Mouse (Mus musculus): ENCODE measurements around the gene Mlana. TPM values are rescaled to one million over a fixed set of nuclear protein-coding genes. Genes with fewer than 3 reads are reported as not detected.

Gene Mlana
- total RNA-seq (2023): not detected

DNA sequence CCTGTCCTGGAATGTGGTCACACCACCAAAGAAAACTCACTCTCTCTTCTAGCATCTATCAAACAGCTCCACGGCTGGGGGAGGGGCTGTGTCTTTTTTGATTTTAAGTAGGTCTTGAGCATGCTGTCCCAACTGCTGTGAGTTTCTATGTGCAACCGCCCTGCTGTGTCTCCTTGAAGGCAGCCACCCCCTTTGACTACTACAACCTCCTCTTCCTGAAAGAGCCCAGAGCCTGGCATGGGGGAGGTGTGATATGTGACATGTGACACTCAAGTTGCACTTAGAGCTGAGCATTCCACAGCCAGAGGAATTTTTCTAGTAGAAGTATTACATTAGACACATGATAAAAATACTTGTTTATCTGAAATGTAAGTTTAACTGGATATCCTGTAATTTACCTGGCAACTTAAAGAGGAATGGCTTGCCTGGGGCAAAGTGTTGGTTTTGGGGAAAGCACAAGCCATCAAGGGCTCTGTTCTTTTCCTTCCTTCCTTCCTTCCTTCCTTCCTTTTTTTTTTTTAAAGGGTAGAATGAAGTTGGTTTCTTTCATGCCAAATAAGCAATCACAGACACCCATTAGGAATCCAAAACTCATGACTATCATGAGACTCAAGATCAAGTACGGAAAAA lies at the start of gene Mlana:
Gene Mlana (plus strand): TSS at position 580 of the 630 bp plus-strand sequence.

Other genes starting within 250 kb of the Mlana start
- 10 to 100 TPM; 18.0 to 19.6 TPM for gene Ric1, start 175.5 kb upstream of the Mlana start, total RNA-seq (2023)
- gene Ermp1, start 49.4 kb upstream of the Mlana start, total RNA-seq (2023): 10 to 100 TPM; 35.9 to 38.7 TPM
- gene 9930021J03Rik, start 108.2 kb downstream of the Mlana start, total RNA-seq (2023): 10 to 100 TPM; 22.3 to 23.6 TPM
- 10 to 100 TPM in 1 of 2 experiments, 1 to 10 TPM in 1; 9.2 to 10.3 TPM for gene Ranbp6, start 115.2 kb downstream of the Mlana start, total RNA-seq (2023)
- gene Il33, start 227.3 kb downstream of the Mlana start, total RNA-seq (2023): not detected

All from neutrophil, adult 83 days (primary cell).